Mouse (Mus musculus) heart, embryonic 14.5 days (tissue): ENCODE results near the gene Rnf152. TPM values are rescaled to one million over a fixed set of nuclear protein-coding genes. Genes with fewer than 3 reads are reported as not detected.

Experiments
- ATAC-seq: fragments of 200-750 bp; cut with Nextera tagmentation; 2 replicates; pipeline ENCODE4 v1.8.0; 2017; ENCODE audit warnings: low read depth, moderate TSS enrichment; ENCODE audit not compliant: insufficient number of reproducible peaks, insufficient read depth, low FRiP score
- H3K27ac ChIP-seq, 2 experiments: fragments of 200-500 bp in 1 of 2; fragments of 300-500 bp in 1 of 2; sonication (generic) in 1 of 2; replicated peaks in 1 of 2; 2 replicates each; pipeline ENCODE4 v1.5.1; 2012 to 2014; ENCODE audit warnings: low read depth in 2 of 2, low read length in 2 of 2, control low read depth in 1 of 2, mild to moderate bottlenecking in 1 of 2, mixed read lengths in 1 of 2; ENCODE audit not compliant: control insufficient read depth in 1 of 2, insufficient read depth in 1 of 2
- H3K27me3 ChIP-seq: fragments of 300-500 bp; sonication (generic); 2 replicates; pipeline ENCODE4 v1.6.1; 2014; ENCODE audit warnings: mild to moderate bottlenecking, low read length, control low read depth; ENCODE audit not compliant: control insufficient read depth, insufficient read depth
- H3K36me3 ChIP-seq: fragments of 300-500 bp; sonication (generic); 2 replicates; pipeline ENCODE4 v1.6.1; 2014; ENCODE audit warnings: mild to moderate bottlenecking, control low read depth, low read length, mixed read lengths; ENCODE audit not compliant: control insufficient read depth, insufficient read depth
- H3K4me1 ChIP-seq, 2 experiments: fragments of 200-500 bp in 1 of 2; fragments of 300-500 bp in 1 of 2; sonication (generic) in 1 of 2; 2 replicates each; pipeline ENCODE4 v1.6.1; 2012 to 2014; ENCODE audit warnings: low read length in 2 of 2, control low read depth in 1 of 2, mixed read lengths in 1 of 2; ENCODE audit not compliant: control insufficient read depth in 2 of 2, insufficient read depth in 2 of 2
- H3K4me2 ChIP-seq: fragments of 300-500 bp; sonication (generic); 2 replicates; pipeline ENCODE4 v1.6.1; 2014; ENCODE audit warnings: mild to moderate bottlenecking, low read length
- H3K4me3 ChIP-seq, 2 experiments: fragments of 200-500 bp in 1 of 2; fragments of 300-500 bp in 1 of 2; sonication (generic) in 1 of 2; 2 replicates each; pipeline ENCODE4 v1.5.1; 2012 to 2014; ENCODE audit warnings: low read length in 2 of 2, mild to moderate bottlenecking in 2 of 2, control low read depth in 1 of 2, low read depth in 1 of 2, moderate library complexity in 1 of 2; ENCODE audit not compliant: control insufficient read depth in 1 of 2, insufficient read depth in 1 of 2
- H3K9ac ChIP-seq: fragments of 300-500 bp; sonication (generic); 2 replicates; pipeline ENCODE4 v1.6.1; 2014; ENCODE audit warnings: mild to moderate bottlenecking, low read length
- H3K9me3 ChIP-seq: fragments of 300-500 bp; sonication (generic); 2 replicates; pipeline ENCODE4 v1.6.1; 2016; ENCODE audit warnings: low read length, control low read depth; ENCODE audit not compliant: control insufficient read depth
- WGBS: fragments of 180-500 bp; shearing (Covaris S2); extraction: QIAGEN DNeasy Blood & Tissue Kit; methylation state at CpG from one replicate; pipeline ENCODE4 v1.1.7; 2014; 5-methylcytosine and 5-hydroxymethylcytosine counted together
- polyA plus RNA-seq: library from polyadenylated mRNA; unstranded; fragments of >200 nt; fragmentation: Nextera tagmentation; extraction: Ambion mirVana; gene quantifications from 2 replicates; pipeline ENCODE4 v1.2.1, GENCODE M21; 2014

Gene Rnf152
- 0.34 and 0.40 TPM in 2 replicates for polyA plus RNA-seq

DNA sequence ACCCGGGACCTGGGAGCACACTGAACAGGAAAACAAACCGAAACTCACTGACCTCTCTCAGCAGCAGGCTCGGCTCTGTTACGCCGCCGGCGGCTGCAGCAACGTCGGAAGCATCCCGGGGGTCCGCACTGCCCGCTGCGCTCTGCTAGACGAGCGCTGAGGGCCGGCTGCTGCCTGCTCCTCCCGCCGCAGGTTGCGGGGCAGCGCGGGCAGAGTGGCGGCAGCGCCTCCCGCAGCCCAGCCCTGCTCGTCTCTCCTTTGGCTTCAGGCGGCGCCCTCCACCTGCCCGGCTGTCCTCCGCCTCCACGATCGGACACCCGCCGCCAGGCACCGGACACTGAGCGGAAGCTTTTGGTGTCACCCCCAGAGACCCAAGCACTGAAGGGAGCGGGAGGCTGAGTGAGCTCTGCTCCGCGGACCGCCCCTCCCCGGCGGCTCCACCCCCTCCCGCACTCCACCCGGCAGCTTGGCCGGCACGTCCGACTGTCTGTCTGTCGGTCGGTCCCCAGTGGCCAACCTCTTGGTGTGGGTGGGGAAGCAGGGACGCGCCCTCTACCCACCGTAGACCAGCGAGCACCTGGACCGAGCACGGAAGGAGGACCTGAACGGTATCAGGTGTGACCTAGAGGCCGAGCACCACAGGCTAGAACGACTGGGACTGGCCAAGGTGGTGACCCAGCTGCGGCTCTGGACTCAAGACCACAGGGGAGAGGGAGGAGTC, at the start of gene Rnf152:
TSS of gene Rnf152 (minus strand) at position 420 of the 721 bp plus-strand sequence.
- Histone ChIP-seq H3K9ac (peak within 1 kb of the TSS; percentile 73), H3K27ac (no peak within 1 kb of the TSS), H3K4me2 (peak within 1 kb of the TSS; percentile 98), H3K4me1 (peaks cover 5 to 6% of the 10 kb centered on the region in 2 experiments; a peak in 3 of 4 replicates), H3K4me3 (peak within 1 kb of the TSS; percentile 87), H3K36me3 (no peaks in the 10 kb centered on the region), H3K27me3 (peaks cover 4% of the 10 kb centered on the region), H3K9me3 (no peaks in the 10 kb centered on the region)
- WGBS = under 1% methylated on average over 57 of the region's 58 CpGs
- peak; percentile 33; the same call in 1 of the 2 replicates for ATAC-seq

DNA sequence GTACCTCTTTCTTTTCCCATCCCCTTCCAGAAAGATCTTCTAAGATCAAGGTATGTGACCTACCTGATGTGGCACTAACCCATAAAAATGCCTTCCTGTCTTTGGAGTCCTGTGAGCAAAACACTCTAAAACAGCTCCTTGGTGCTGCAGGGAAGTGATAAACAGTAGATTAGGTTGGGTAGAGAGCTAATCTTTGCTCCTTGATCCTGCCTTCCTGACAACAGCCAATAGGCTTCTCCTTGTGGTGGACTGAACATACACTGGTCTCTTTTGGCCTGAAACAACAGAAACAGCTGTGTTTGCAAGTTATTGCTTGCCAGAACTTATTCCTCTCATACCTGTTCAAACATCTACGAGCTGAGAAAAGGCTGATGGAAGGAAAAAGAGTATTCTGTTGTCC, 46.3 kb upstream of the Rnf152 start:
- no peak for ATAC-seq
- Histone ChIP-seq H3K4me2 (no peak overlapping the region), H3K9ac (no peak overlapping the region), H3K27me3 (no peaks in the 10 kb centered on the region), H3K36me3 (no peaks in the 10 kb centered on the region), H3K4me1 (peaks cover 3 to 10% of the 10 kb centered on the region in 2 experiments; a peak in 2 of 4 replicates), H3K27ac (no peak overlapping the region), H3K9me3 (no peaks in the 10 kb centered on the region), H3K4me3 (no peak overlapping the region)
- 70% methylated on average over 1 of the region's 1 CpGs for WGBS

DNA sequence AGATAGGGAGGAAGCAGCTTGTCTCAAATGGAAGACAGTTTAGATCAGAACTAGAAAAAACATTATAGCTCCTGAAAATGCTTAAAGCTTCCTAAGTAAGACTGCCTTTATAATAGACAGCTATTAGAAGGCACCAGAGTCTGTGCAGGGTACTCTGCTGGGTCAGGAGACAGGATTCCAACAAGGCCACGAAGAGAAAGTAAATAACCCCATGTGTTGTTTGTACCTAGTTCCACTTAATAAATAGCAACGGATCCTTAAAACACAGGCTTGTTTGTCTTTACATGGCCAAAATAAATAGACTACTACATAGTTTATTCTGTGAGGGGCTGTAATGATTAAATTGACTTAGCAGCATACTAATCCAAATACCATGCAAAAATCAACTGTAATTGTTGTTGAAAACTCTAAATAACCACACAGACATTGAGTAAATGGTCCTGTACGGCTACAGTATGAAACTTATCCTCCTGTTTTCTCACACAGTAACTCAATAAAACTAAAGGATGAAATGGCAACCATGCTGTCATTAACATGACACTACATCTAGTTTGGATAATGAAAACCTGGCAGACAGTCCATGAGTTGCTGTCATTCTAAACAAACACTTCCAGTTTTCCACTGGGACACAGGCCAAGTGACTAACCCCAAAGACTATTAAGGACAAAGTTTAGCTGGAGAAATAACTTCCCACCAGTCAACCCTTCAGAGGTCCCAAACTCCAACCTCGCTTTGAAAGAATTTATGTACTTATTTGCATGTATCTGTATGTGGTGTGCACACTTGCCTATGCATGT, 27.8 kb upstream of the Rnf152 start:
- no peaks in the 10 kb centered on the region for H3K36me3 ChIP-seq
- H3K4me1 ChIP-seq = no peaks in the 10 kb centered on the region
- H3K4me2 ChIP-seq = no peak overlapping the region
- no peaks in the 10 kb centered on the region for H3K27me3 ChIP-seq
- no peak overlapping the region for H3K4me3 ChIP-seq
- H3K9me3 ChIP-seq = no peaks in the 10 kb centered on the region
- H3K27ac ChIP-seq = no peak overlapping the region
- WGBS = 63% methylated on average over 4 of the region's 4 CpGs
- no peak for ATAC-seq
- no peak overlapping the region for H3K9ac ChIP-seq

DNA sequence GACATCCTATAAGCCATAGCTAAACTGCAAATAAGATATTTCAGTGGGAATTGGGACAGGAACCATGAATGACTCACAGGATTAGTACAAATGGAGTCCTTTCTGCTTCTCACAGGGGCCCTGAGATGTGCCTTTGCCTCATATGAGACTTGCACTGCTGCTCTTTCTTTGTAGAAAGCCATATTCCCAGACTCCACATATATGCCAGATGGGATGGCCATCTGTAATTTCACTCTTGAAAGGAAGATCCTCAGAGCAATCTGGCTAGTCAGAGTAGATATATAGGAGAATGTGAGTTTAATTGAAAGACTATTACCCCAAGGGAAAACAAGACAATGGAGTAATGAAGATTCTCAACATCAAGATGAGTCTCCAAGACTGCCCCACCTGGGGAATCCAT, 21.0 kb upstream of the Rnf152 start:
- Histone ChIP-seq H3K9ac (no peak overlapping the region), H3K4me1 (no peaks in the 10 kb centered on the region), H3K4me3 (no peak overlapping the region), H3K27ac (no peak overlapping the region), H3K4me2 (no peak overlapping the region), H3K9me3 (no peaks in the 10 kb centered on the region), H3K27me3 (no peaks in the 10 kb centered on the region), H3K36me3 (no peaks in the 10 kb centered on the region)
- no peak for ATAC-seq

DNA sequence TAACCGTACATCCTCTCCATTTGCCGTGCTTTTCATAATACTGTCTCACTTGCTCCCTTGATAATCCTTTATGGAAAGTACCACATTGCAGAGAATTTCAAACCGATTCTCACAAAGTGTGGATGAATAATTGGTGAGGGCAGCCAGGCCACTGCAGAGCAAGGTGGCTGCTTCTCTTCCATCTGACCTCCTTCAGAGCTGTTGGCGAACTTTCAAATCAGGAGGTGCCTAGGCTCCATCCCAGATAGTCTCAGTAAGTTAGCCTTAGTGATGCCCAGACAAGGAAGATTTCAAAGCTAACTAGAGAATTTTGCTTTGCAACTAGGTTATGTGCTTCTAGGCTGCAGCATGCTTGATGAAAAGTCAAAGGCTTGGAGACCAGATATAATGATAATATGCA, 18.1 kb upstream of the Rnf152 start:
- H3K4me1 ChIP-seq = no peaks in the 10 kb centered on the region
- no peak overlapping the region for H3K27ac ChIP-seq
- WGBS = 86% methylated on average over 4 of the region's 4 CpGs

DNA sequence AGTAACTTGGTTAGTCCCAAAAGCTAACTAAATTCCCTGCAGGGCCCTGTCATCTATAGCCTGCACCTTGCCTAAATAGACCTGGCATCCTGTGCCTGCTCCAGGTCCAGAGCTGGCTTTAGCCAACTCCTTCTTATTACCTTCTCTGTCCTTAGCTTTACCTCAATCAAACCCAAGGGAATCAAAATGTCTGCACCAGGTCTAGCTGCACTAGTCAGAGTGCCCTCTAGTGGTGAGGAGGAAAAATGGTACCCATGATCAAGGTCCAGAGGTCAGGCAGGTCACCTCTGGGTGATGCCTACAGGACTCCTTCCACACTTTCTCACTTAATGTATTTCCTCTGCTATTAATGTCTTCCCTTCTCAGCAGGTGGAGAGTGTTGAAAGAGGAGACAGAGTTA, 6.2 kb upstream of the Rnf152 start:
- Histone ChIP-seq H3K36me3 (no peaks in the 10 kb centered on the region), H3K4me3 (no peak overlapping the region), H3K9me3 (no peaks in the 10 kb centered on the region), H3K27me3 (no peaks in the 10 kb centered on the region; the same call in 1 of the 2 replicates), H3K4me2 (no peak overlapping the region), H3K4me1 (no peaks in the 10 kb centered on the region), H3K27ac (no peak overlapping the region), H3K9ac (no peak overlapping the region)
- ATAC-seq = no peak

More for the DNA sequence above, 18.1 kb upstream of the Rnf152 start:
- no peaks in the 10 kb centered on the region for H3K27me3 ChIP-seq
- H3K9me3 ChIP-seq = no peaks in the 10 kb centered on the region
- H3K36me3 ChIP-seq = no peaks in the 10 kb centered on the region
- H3K4me3 ChIP-seq = no peak overlapping the region
- H3K9ac ChIP-seq = no peak overlapping the region
- H3K4me2 ChIP-seq = no peak overlapping the region
- no peak for ATAC-seq

DNA sequence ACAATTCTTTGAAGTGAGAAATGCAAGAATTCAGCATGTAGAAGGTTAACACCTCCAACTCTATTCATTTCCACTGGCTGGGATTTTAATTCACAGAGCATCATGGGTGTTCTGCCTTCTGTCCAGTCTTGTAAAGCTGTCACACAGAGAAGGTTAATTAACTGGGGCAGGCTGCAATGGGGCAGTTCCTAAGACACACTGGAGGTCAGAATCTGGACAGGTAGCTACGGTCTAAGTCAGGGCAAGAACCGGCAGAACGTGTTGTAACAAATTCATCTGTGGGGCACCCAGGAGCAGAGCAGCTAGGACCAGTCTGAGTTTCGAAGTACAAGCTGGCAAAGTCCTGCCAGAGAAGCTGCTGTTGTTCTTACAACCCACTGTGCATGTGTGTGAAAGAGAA, 2.4 kb upstream of the Rnf152 start:
- Histone ChIP-seq H3K27me3 (peaks cover 4% of the 10 kb centered on the region), H3K9ac (no peak overlapping the region), H3K36me3 (no peaks in the 10 kb centered on the region), H3K9me3 (no peaks in the 10 kb centered on the region), H3K4me2 (no peak overlapping the region), H3K4me1 (peaks cover 5 to 6% of the 10 kb centered on the region in 2 experiments; a peak in 3 of 4 replicates), H3K4me3 (no peak overlapping the region), H3K27ac (no peak overlapping the region)
- WGBS = 79% methylated on average over 4 of the region's 4 CpGs
- no peak for ATAC-seq
